Mouse (Mus musculus): ENCODE results near the gene Tub. TPM values are rescaled to one million over a fixed set of nuclear protein-coding genes. Genes with fewer than 3 reads are reported as not detected.
A peak's percentile ranks its signal among the peaks of the same experiment; 100 is the strongest.

Tub gene
- total RNA-seq, 2 experiments from 2014 or later, result 119 to 128 TPM

DNA sequence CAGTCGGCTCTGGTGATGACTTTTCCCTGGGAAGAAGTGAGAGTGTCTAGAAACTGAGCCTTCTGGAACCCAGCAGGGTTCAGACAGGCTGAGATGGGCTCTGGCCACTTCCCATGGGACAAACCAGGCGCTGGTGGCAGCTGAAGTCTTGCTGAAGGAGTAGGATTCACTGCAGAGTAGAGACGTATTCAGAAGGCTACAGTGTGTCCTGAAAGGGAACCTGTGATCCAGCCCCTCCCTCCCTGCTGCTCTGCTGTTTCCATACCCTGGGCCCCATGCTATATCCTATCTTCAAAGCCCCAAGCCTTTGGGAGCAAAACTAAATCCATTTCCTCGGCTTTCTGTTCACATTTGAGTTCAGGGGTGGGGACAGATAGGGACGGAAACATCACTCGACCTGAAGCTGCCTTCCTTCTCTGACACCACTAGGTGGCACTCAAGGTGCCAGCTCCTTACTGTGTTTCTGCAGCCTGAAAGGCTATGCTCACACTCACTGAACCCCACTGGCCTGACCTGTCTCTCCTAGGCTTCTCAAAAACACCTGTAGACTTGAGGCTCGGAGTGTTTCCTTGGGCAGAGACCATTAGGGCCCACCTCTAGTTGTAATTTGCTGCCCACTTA, 16.7 kb downstream of the Tub start:
- DNase-seq (ENCODE audit: low spot score in 2 of 2), result peak; percentile 78 to 79
- intact Hi-C loops (cut with DNase I), result loop anchor here (1.0 kb wide), 1 partner anchor 54 kb away; no protein-coding TSS in a partner anchor

- intact Hi-C loops (cut with DNase I), result no loop called here
- peak in 1 of 2 experiments; percentile 23 for DNase-seq (ENCODE audit: low spot score in 2 of 2)
Measured at GRCm38 (mm10) chr7:108968201-108968600, 18.1 kb downstream of the Tub start.

DNA sequence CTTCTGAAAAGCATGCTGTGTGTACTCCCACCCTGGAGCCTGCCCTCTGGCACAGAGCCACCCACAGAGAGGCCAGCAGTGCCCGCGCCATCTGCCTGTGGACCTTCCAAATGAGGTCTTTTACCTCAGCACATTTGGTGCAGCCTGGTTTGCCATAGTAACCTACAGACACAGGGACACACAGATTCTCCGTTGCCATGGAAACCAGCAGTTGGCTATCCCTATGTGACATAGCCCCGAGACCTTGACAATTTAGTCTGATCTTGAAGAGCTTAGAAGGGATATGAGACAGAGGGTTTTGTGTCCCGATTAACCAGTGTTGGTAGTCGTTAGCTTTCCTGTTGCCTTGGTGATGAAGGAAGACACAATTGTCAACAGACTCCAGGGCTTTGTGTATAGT, 22.1 kb downstream of the Tub start:
- intact Hi-C loops (cut with DNase I), result no loop called here
- DNase-seq (ENCODE audit: low spot score in 2 of 2), result no peak

GRCm38 (mm10) chr7:108985934-108986708, 36.0 kb downstream of the Tub start:
- intact Hi-C loops (cut with DNase I), result no loop called here
- no peak for DNase-seq (ENCODE audit: low spot score in 2 of 2)

DNA sequence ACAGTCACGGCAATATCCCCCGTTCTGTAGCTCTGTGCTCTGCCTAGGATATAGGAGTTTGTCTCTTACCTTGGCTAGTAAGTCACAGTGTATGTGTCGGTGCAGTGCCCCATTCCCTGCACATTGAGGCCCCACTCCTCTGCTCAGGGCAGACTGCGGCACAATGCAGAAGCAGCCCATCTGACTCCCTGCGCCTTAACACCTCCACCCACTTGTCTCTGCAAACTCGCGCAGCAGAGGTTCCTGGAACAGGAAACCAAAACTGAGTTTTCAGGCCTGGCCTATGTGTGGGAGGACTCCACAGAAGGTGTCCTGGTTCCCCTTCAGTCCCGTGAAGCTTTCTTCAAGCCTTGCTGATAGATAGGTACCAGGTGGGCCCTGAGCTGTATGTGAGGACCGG, 41.1 kb downstream of the Tub start:
- peak; percentile 68 to 93 for DNase-seq (ENCODE audit: low spot score in 2 of 2)
- intact Hi-C loops (cut with DNase I), result loop anchor here (1.0 to 2.0 kb wide), 2 partner anchors 9 to 20 kb away; no protein-coding TSS in a partner anchor

GRCm38 (mm10) chr7:108993230-108993629, 43.1 kb downstream of the Tub start:
- DNase-seq (ENCODE audit: low spot score in 2 of 2), result no peak
- intact Hi-C loops (cut with DNase I), result no loop called here

DNA sequence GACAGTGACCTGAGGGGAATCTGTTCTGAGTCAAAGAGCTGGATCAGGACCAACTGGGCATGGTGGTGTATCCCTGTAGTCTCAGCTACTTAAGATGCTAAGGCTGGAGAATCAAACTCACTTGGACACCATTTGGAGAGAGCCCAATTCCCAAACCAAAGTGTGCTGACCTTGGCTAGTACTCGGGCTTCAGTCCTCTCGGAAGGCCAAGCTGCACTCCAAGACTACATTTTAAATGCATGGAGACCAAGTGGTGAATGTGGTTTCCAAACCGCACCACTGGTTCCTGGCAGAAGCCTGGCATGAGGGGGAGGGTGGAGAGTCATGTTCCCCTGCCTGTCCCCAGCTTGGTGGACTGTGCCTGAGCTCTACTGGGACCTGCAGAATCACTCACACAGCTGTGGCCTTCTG, 43.7 kb downstream of the Tub start:
- no peak for DNase-seq (ENCODE audit: low spot score in 2 of 2)
- intact Hi-C loops (cut with DNase I), result no loop called here

DNA sequence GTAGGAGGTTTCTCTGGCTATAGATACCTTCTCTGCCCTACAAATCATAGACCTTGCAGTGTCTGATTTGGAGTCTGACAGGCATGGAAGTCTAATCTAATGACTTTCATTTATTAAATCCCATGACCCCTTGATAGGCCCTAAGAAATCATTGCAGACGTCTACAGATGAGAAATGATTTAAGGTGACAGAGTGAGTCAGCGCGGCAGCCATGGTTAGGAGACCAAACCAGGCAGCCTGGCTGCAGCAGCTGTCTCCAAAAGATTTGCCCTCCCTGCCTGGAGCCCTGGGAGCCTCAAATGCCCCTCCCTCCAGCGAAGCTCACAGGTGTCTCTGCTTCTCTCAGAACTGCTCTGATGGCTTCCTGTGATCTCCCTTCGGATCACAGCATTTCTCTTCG, 46.0 kb downstream of the Tub start:
- DNase-seq (ENCODE audit: low spot score in 2 of 2), result no peak
- intact Hi-C loops (cut with DNase I), result no loop called here

DNA sequence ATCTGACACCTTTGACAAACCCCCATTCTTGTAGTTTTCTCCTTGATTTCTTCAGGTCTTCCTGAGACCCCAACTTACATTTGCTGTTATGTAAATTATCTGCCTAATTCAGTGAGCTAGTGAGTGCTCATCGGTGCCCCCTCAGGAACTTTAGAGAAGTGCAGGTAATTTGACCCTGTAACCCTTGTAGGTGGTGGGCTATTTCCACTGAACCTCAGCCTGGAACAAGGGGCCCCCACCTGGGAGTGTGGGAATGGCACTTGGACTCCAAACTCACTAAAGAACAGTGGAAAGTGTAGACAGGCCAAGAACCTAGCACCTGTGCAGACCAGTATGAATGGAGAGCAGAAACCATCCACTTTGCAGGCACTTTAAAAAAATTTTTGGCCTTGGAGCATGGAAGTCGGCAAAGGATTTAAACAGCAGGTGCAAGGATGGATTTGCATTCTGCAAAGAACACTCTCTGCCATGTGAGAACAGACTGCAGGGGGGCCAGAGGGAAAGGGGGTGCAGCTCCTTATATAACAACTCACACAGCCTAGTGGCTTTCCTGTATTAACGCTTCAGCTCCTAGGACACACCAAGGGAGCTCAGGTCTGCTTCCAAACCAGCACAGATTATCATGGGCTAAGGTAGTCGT, 50.3 kb downstream of the Tub start:
- DNase-seq (ENCODE audit: low spot score in 2 of 2), result peak; percentile 35 to 84
- intact Hi-C loops (cut with DNase I), result loop anchor here (1.0 kb wide), 1 partner anchor 9 kb away; no protein-coding TSS in a partner anchor

GRCm38 (mm10) chr7:109001971-109002370, 51.8 kb downstream of the Tub start:
- intact Hi-C loops (cut with DNase I), result no loop called here

GRCm38 (mm10) chr7:109003653-109004052, 53.5 kb downstream of the Tub start:
- no peak for DNase-seq (ENCODE audit: low spot score in 2 of 2)
- intact Hi-C loops (cut with DNase I), result no loop called here

More at GRCm38 (mm10) chr7:109001971-109002370, 51.8 kb downstream of the Tub start:
- no peak for DNase-seq (ENCODE audit: low spot score in 2 of 2)

DNA sequence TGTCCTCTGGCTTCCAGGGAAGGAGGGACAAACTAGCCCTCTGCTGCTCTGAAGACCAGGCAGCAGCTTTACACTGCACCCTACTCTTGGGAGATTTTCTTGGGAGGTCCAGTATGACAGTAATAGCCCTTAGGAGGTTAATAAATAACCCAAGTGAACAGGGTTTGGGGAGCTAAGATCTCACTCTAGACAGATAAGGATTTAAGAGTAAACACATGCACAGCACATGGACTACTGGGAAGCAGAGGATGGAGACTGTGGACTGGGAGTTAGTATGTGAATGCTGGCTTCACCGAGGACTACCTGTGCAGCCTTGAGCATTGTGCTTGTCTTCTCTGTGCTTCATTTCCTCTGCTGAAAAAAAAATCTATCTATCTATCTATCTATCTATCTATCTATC, 59.1 kb downstream of the Tub start:
- intact Hi-C loops (cut with DNase I), result no loop called here
- DNase-seq (ENCODE audit: low spot score in 2 of 2), result no peak

GRCm38 (mm10) chr7:109010720-109011595, 60.8 kb downstream of the Tub start:
- DNase-seq (ENCODE audit: low spot score in 2 of 2), result peak; percentile 65 to 66
- intact Hi-C loops (cut with DNase I), result loop anchor here (2.0 kb wide), 1 partner anchor 20 kb away; no protein-coding TSS in a partner anchor

GRCm38 (mm10) chr7:109011596-109012180, 61.5 kb downstream of the Tub start:
- peak; percentile 66 to 82 for DNase-seq (ENCODE audit: low spot score in 2 of 2)
- intact Hi-C loops (cut with DNase I), result loop anchor here (2.0 kb wide), 1 partner anchor 21 kb away; no protein-coding TSS in a partner anchor

DNA sequence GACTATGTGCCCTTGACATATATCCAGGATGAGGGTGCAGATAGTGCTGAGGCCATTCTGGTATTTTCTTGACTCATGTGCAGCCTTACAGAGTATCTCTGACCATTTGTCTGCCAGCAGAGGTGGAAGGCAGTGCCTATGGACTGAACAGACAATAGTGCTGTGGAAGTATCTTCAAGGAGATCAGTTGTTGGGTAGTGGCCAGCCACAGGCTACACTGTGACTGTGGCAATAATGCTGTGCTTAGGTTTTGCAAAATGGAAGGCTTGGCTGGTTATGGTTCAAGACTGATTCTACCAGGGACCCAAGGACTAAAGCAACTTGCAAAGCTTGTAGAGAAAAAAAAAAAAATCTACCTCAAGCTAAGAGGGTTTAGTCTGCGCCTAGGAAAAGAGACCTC, 62.4 kb downstream of the Tub start:
- intact Hi-C loops (cut with DNase I), result no loop called here
- no peak for DNase-seq (ENCODE audit: low spot score in 2 of 2)

- intact Hi-C loops (cut with DNase I), result no loop called here
Measured at GRCm38 (mm10) chr7:109012998-109013625, 63.0 kb downstream of the Tub start.

DNA sequence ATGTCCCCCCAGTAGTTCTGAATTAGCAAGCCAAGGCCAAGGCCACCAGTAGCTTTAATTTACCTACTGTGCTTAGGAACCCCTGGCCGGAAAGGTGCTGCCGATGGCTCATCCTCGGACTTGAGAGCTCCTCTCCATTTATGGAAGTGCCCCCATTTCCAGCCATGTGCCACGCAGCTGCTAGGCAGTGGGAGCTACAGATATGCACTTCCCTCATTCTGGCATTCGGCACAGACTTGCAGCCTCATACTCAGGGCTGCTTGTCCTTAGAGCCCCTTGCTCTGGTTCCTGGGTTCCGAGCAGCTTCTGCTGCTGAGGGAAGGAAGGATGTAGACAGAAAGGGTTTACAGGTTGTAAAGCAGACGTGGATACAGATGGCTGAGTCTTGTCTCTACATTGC, 64.7 kb downstream of the Tub start:
- DNase-seq (ENCODE audit: low spot score in 2 of 2), result peak in 1 of 2 experiments; percentile 63
- intact Hi-C loops (cut with DNase I), result no loop called here

More at GRCm38 (mm10) chr7:109012998-109013625, 63.0 kb downstream of the Tub start:
- peak; percentile 49 to 79 for DNase-seq (ENCODE audit: low spot score in 2 of 2)

- intact Hi-C loops (cut with DNase I), result no loop called here
- no peak for DNase-seq (ENCODE audit: low spot score in 2 of 2)
Measured at GRCm38 (mm10) chr7:109016378-109016923, 66.3 kb downstream of the Tub start.
